Mouse (Mus musculus): ENCODE measurements around the gene Mpnd. TPM values are rescaled to one million over a fixed set of nuclear protein-coding genes. Genes with fewer than 3 reads are reported as not detected.

Mpnd gene
- total and polyA plus RNA-seq, 3 experiments = 24.5 to 55.1 (median 26.8) TPM

DNA sequence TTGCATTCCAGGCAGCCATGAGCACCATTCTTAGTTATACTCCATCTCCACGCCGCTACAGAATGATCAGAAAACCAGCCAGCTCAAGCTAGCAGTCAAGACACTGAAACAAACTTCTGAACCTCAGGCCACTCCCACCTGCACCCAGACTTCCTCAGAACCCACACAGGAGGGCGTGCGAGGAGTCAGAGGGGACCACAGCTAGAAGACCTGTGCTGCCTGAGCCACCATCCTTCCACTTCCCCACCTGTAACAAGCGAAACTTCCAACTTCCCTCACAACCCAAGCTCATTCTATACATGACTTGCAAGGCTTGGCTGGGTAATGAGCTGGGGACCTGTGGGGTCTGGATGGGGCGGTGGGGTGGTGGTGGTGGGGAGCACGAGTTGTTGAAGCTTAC lies 27.3 kb downstream of the Mpnd start:
- DNase-seq (ENCODE audit: extremely low read depth) = peak; percentile 48
- no peak overlapping the region for H3K9ac ChIP-seq (ENCODE audit: insufficient read depth, low read depth)
- no peak for TF ChIP-seq MXI1 (IDR thresholded peaks at IDR 0.05; ENCODE audit: low read depth, low read length)
- no peak for TF ChIP-seq MEF2A (IDR thresholded peaks at IDR 0.05; ENCODE audit: borderline replicate concordance, low read depth, low read length)
- TF ChIP-seq ETS1 (conservative IDR thresholded peaks at IDR 0.05; ENCODE audit: low read depth, low read length) = no peak
- TF ChIP-seq RAD21 (IDR thresholded peaks at IDR 0.05; ENCODE audit: low read depth, low read length) = no peak
- no peak for TF ChIP-seq IRF4 (IDR thresholded peaks at IDR 0.05; ENCODE audit: low read depth, low read length)
- no peak for TF ChIP-seq MAFK (IDR thresholded peaks at IDR 0.05; ENCODE audit: insufficient replicate concordance, low read length)
- no peak for TF ChIP-seq UBTF (IDR thresholded peaks at IDR 0.05; ENCODE audit: low read depth, low read length)
- no peak for TF ChIP-seq MAZ (IDR thresholded peaks at IDR 0.05; ENCODE audit: low read depth, low read length)
- no peak for TF ChIP-seq USF2 (conservative IDR thresholded peaks at IDR 0.05; ENCODE audit: low read depth, low read length)
- no peak for TF ChIP-seq GABPA (IDR thresholded peaks at IDR 0.05; ENCODE audit: insufficient replicate concordance, low read depth, low read length)
- no peak for TF ChIP-seq TBP (conservative IDR thresholded peaks at IDR 0.05; ENCODE audit: low read depth, low read length)
- no peak for TF ChIP-seq NRF1 (IDR thresholded peaks at IDR 0.05; ENCODE audit: low read depth, low read length)
- H3K9me3 ChIP-seq (replicated peaks; ENCODE audit: low read length) = no peaks in the 10 kb centered on the region
- H3K27ac ChIP-seq (ENCODE audit: insufficient read depth, low read depth) = peak overlapping the region; percentile 3; the same call in 1 of the 2 replicates
- H3K36me3 ChIP-seq (replicated peaks in 1 of 2; ENCODE audit: control insufficient read depth in 1 of 2, insufficient read depth in 1 of 2, low read length in 1 of 2) = peaks cover 31 to 60% of the 10 kb centered on the region in 2 experiments
- dilution Hi-C loops (cut with MboI; ENCODE audit: extremely low pct_ligation_motif_present, extremely low pct_unique_long_range_greater_than_20kb, low sequenced_read_pairs) (no loop called here), in situ Hi-C loops (cut with MboI; ENCODE audit: low pct_ligation_motif_present, low pct_unique_long_range_greater_than_20kb, low sequenced_read_pairs) (no loop called here)
- peaks cover 75% of the 10 kb centered on the region for H3K79me2 ChIP-seq (replicated peaks; ENCODE audit: control insufficient read depth, extremely low read depth, insufficient read depth, poor library complexity, severe bottlenecking)
- H3K4me3 ChIP-seq (replicated peaks in 1 of 3; ENCODE audit: low read depth in 2 of 3, low read length in 2 of 3, poor library complexity in 1 of 3) = no peak overlapping the region
- peak overlapping the region; percentile 47 for H3K4me2 ChIP-seq (ENCODE audit: insufficient read depth, low read depth, poor library complexity, severe bottlenecking)
- H3K4me1 ChIP-seq (ENCODE audit: control insufficient read depth in 1 of 2, insufficient read depth in 2 of 2) = peaks cover 19 to 78% of the 10 kb centered on the region in 2 experiments
- no peaks in the 10 kb centered on the region for H3K27me3 ChIP-seq (replicated peaks)

DNA sequence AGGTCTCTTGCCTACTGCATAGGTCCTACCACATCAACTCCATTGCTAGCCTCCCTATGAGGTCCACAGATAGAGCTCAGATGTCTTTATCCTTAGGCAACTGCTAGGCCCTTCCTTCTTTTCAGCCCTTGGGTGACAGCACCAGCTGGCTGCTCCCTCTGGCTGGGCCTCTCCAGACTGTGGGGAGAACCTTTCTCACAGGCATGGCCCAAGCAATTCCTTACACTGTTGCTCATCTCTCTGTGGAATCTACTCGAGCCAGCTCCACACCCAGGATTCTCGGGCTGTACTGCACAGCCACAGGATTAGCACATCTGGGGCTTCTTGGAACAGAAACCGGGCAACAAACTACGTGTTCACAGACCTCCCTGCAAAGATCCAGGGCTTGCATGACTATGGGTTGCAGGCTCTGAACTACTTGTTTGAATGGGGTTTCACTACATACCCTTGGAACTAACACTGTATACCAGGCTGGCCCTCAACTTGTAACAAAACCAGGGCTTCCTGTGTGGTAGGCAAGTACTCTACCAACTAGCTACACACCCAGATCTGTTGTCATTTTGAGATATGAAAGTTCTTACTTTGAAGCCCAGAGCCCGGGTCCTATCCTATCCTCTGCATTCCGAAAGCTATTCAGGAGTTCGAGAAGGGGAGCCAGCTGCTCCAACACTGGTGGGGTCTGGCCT lies 28.7 kb downstream of the Mpnd start:
- Histone ChIP-seq H3K4me2 (ENCODE audit: insufficient read depth, low read depth, poor library complexity, severe bottlenecking) (peak overlapping the region; percentile 88), H3K4me3 (replicated peaks in 1 of 3; ENCODE audit: low read depth in 2 of 3, low read length in 2 of 3, poor library complexity in 1 of 3) (peak overlapping the region in 1 of 3 experiments; percentile 94), H3K9me3 (replicated peaks; ENCODE audit: low read length) (no peaks in the 10 kb centered on the region), H3K36me3 (replicated peaks in 1 of 2; ENCODE audit: control insufficient read depth in 1 of 2, insufficient read depth in 1 of 2, low read length in 1 of 2) (peaks cover 17 to 46% of the 10 kb centered on the region in 2 experiments), H3K9ac (ENCODE audit: insufficient read depth, low read depth) (no peak overlapping the region; the same call in 1 of the 2 replicates), H3K27me3 (replicated peaks) (no peaks in the 10 kb centered on the region), H3K79me2 (replicated peaks; ENCODE audit: control insufficient read depth, extremely low read depth, insufficient read depth, poor library complexity, severe bottlenecking) (peaks cover 67% of the 10 kb centered on the region), H3K4me1 (ENCODE audit: control insufficient read depth in 1 of 2, insufficient read depth in 2 of 2) (peaks cover 19 to 65% of the 10 kb centered on the region in 2 experiments), H3K27ac (ENCODE audit: insufficient read depth, low read depth) (no peak overlapping the region)
- no peak for DNase-seq (ENCODE audit: extremely low read depth)
- dilution Hi-C loops (cut with MboI; ENCODE audit: extremely low pct_ligation_motif_present, extremely low pct_unique_long_range_greater_than_20kb, low sequenced_read_pairs) (no loop called here), in situ Hi-C loops (cut with MboI; ENCODE audit: low pct_ligation_motif_present, low pct_unique_long_range_greater_than_20kb, low sequenced_read_pairs) (no loop called here)
- TF ChIP-seq ELF1 (IDR thresholded peaks at IDR 0.05; ENCODE audit: low read depth, low read length) (no peak), ETS1 (conservative IDR thresholded peaks at IDR 0.05; ENCODE audit: low read depth, low read length) (no peak), MYC (IDR thresholded peaks at IDR 0.05; ENCODE audit: low read depth, low read length) (no peak), HCFC1 (IDR thresholded peaks at IDR 0.05; ENCODE audit: low read depth, low read length) (no peak), ZNF384 (IDR thresholded peaks at IDR 0.05; ENCODE audit: low read depth, low read length) (no peak), NELFE (IDR thresholded peaks at IDR 0.05; ENCODE audit: low read depth, low read length) (no peak), MAFK (IDR thresholded peaks at IDR 0.05; ENCODE audit: insufficient replicate concordance, low read length) (no peak), POLR2AphosphoS2 (IDR thresholded peaks at IDR 0.05; ENCODE audit: low read depth, low read length) (no peak), CTCF (conservative IDR thresholded peaks at IDR 0.05 in 1 of 2, IDR thresholded peaks at IDR 0.05 in 1 of 2; ENCODE audit: low read depth in 2 of 2, low read length in 2 of 2) (no peak), ZKSCAN1 (IDR thresholded peaks at IDR 0.05; ENCODE audit: borderline replicate concordance, low read depth, low read length) (no peak), JUN (IDR thresholded peaks at IDR 0.05; ENCODE audit: insufficient read depth, low read depth, low read length) (no peak), JUND (conservative IDR thresholded peaks at IDR 0.05; ENCODE audit: low read depth, low read length) (no peak), E2F4 (IDR thresholded peaks at IDR 0.05; ENCODE audit: insufficient replicate concordance, low read depth, low read length) (no peak), EP300 (IDR thresholded peaks at IDR 0.05; ENCODE audit: low read length) (no peak), ZMIZ1 (IDR thresholded peaks at IDR 0.05; ENCODE audit: low read depth, low read length) (no peak), RAD21 (IDR thresholded peaks at IDR 0.05; ENCODE audit: low read depth, low read length) (no peak), GABPA (IDR thresholded peaks at IDR 0.05; ENCODE audit: insufficient replicate concordance, low read depth, low read length) (no peak), TBP (conservative IDR thresholded peaks at IDR 0.05; ENCODE audit: low read depth, low read length) (no peak), NRF1 (IDR thresholded peaks at IDR 0.05; ENCODE audit: low read depth, low read length) (no peak), MXI1 (IDR thresholded peaks at IDR 0.05; ENCODE audit: low read depth, low read length) (no peak)
